26 mouse cellular contexts compared by ENCODE assay signal in the genomic region with DNA sequence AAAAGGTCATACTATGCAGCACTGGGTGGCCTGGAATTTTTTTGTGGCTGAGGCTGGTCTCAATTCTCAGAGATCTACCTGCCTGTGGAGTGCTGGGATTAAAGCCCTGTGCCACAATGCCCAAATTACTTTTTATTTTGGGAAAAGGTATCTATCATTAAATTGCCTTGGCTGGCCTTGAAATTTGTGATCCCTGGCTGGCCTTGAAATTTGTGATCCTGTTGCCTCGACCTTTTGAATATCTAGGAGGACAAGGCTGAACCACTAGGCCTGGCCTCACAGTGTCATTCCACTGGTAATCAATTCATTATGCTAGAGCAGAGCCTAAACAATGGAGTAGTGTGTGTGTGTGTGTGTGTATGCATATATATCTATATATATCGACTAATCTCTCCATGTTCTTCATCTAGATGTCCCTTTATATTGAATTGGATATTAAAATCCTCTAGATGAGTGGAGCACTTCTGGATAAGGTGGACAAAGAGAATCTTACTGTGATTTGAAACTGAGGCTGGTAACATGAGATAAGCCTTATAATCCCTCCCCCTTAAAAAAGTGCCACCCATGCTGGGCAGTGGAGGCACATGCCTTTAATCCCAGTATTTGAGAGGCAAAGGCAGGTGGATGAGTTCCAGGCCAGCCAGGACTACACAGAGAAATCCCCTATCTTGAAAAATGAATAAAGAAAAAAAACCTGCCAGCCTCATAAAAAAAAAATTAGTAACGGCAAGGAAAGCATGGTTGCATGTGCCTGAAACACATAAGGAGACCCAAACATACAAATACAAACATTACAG. TPM values are rescaled to one million over a fixed set of nuclear protein-coding genes. Genes with fewer than 3 reads are reported as not detected.
A peak's percentile ranks its signal among the peaks of the same experiment; 100 is the strongest.
DNase-seq lines count a peak whose midpoint lies in the region; ATAC-seq and TF ChIP-seq lines count a peak whose summit lies in the region.
"Had no signal": no experiment of that assay in that cellular context is flagged by ENCODE, and none has a peak within 500 bp of the region (broad histone marks: within the 10 kb centered on the region; RNA-seq: fewer than 3 reads in every experiment).

No protein-coding gene starts in this region.

- H3K9me3 ChIP-seq in heart, embryonic 10.5 days = no peaks in the 10 kb centered on the region
- no peaks in the 10 kb centered on the region for H3K9me3 ChIP-seq in heart, embryonic 12.5 days (replicated peaks)
- no peaks in the 10 kb centered on the region for H3K9me3 ChIP-seq in MEL (replicated peaks; ENCODE audit: insufficient read depth, low read length)
- H3K9me3 ChIP-seq: embryonic facial prominence, embryonic 13.5 days; embryonic facial prominence, embryonic 15.5 days; forebrain, embryonic 10.5 days; forebrain, embryonic 12.5 days; G1E had no signal

- H3K4me1 ChIP-seq in heart, embryonic 10.5 days = peaks cover 9% of the 10 kb centered on the region
- peaks cover 12% of the 10 kb centered on the region for H3K4me1 ChIP-seq in heart, embryonic 12.5 days (replicated peaks)
- H3K4me1 ChIP-seq in MEL (ENCODE audit: control insufficient read depth in 1 of 2, insufficient read depth in 2 of 2, low read length in 2 of 2) = peaks cover 3 to 12% of the 10 kb centered on the region in 2 experiments

- H3K9ac ChIP-seq in heart, embryonic 12.5 days = no peak overlapping the region
- H3K9ac ChIP-seq in MEL (ENCODE audit: control insufficient read depth, low read depth, low read length, poor library complexity, severe bottlenecking) = no peak overlapping the region
- H3K9ac ChIP-seq: embryonic facial prominence, embryonic 13.5 days; embryonic facial prominence, embryonic 15.5 days; forebrain, embryonic 12.5 days; forebrain, postnatal 0 days had no signal

- TF ChIP-seq POLR2A in MEL (IDR thresholded peaks at IDR 0.05; ENCODE audit: control insufficient read depth in 1 of 2, insufficient read depth in 1 of 2, low read depth in 1 of 2, low read length in 2 of 2, poor library complexity in 1 of 2) = no peak

- no peak overlapping the region for H3K27ac ChIP-seq in heart, embryonic 10.5 days
- H3K27ac ChIP-seq in heart, embryonic 12.5 days (ENCODE audit: poor library complexity, severe bottlenecking) = no peak overlapping the region
- no peak overlapping the region for H3K27ac ChIP-seq in MEL (ENCODE audit: control insufficient read depth, low read depth, low read length)
- H3K27ac ChIP-seq: embryonic facial prominence, embryonic 13.5 days; embryonic facial prominence, embryonic 15.5 days; forebrain, embryonic 10.5 days; forebrain, embryonic 12.5 days had no signal

- no peak overlapping the region for H3K4me3 ChIP-seq in heart, embryonic 10.5 days
- no peak overlapping the region for H3K4me3 ChIP-seq in heart, embryonic 12.5 days
- H3K4me3 ChIP-seq in MEL (ENCODE audit: control insufficient read depth in 1 of 2, insufficient read depth in 1 of 2, low read depth in 2 of 2, low read length in 2 of 2) = no peak overlapping the region
- H3K4me3 ChIP-seq: embryonic facial prominence, embryonic 13.5 days; embryonic facial prominence, embryonic 15.5 days; erythroblast, embryonic 14.5 days; forebrain, embryonic 10.5 days; forebrain, embryonic 12.5 days had no signal

- WGBS in heart, embryonic 10.5 days = 81% methylated on average over 3 of the region's 3 CpGs
- WGBS in heart, embryonic 12.5 days = 82% methylated on average over 3 of the region's 3 CpGs

- H3K79me2 ChIP-seq in MEL (ENCODE audit: control insufficient read depth, insufficient read depth, low read length, poor library complexity) = peaks cover 8% of the 10 kb centered on the region

- H3K36me3 ChIP-seq in heart, embryonic 10.5 days = no peaks in the 10 kb centered on the region
- no peaks in the 10 kb centered on the region for H3K36me3 ChIP-seq in heart, embryonic 12.5 days
- H3K36me3 ChIP-seq in MEL (ENCODE audit: control insufficient read depth in 1 of 2, insufficient read depth in 2 of 2, low read length in 2 of 2) = peaks cover 0 to 12% of the 10 kb centered on the region in 2 experiments; a peak in 2 of 4 replicates
- H3K36me3 ChIP-seq: embryonic facial prominence, embryonic 13.5 days; embryonic facial prominence, embryonic 15.5 days; forebrain, embryonic 12.5 days had no signal

- ATAC-seq in heart, embryonic 12.5 days (ENCODE audit: insufficient number of reproducible peaks, low FRiP score) = no peak
- ATAC-seq: CD4-positive, CD25-positive, alpha-beta regulatory T cell, adult 4 months; forebrain, embryonic 14.5 days; forebrain, postnatal 0 days had no signal

- no peak for TF ChIP-seq RAD21 in MEL (IDR thresholded peaks at IDR 0.05; ENCODE audit: low read depth, low read length)

- TF ChIP-seq EP300 in MEL (IDR thresholded peaks at IDR 0.05; ENCODE audit: low read depth in 1 of 2, low read length in 2 of 2) = no peak

- no peak for TF ChIP-seq CTCF in MEL (IDR thresholded peaks at IDR 0.05 in 2 of 3, conservative IDR thresholded peaks at IDR 0.05 in 1 of 3; ENCODE audit: control insufficient read depth in 1 of 3, insufficient read depth in 1 of 3, low read depth in 2 of 3, low read length in 3 of 3, poor library complexity in 1 of 3, severe bottlenecking in 1 of 3)

- intact Hi-C loops in heart, postnatal 25 days (cut with DNase I) = no loop called here

- peak; percentile 46 to 74 for DNase-seq in adrenal gland, adult (ENCODE audit: inconsistent age in 2 of 2, low spot score in 1 of 2)
- no peak for DNase-seq in adrenal gland, postnatal 25 days
- peak; percentile 61 for DNase-seq in heart, adult 11 months
- DNase-seq in heart, postnatal 25 days (ENCODE audit: low spot score) = no peak
- DNase-seq in heart, embryonic 10.5 days (ENCODE audit: low spot score) = peak; percentile 14
- no peak for DNase-seq in MEL (ENCODE audit: low read depth, low spot score)
- DNase-seq: adrenal gland, adult 8-10 months; adrenal gland, postnatal 14 days; B cell, adult 2 months; cerebellum, adult 11 months; cerebellum, adult 18-20 months; cerebellum, adult 8-10 months; cerebellum, postnatal 14 days; cerebellum, postnatal 36 days; embryo, embryonic 11 days; forebrain, postnatal 0 days had no signal

- no peak overlapping the region for H3K4me2 ChIP-seq in heart, embryonic 12.5 days
- H3K4me2 ChIP-seq: embryonic facial prominence, embryonic 13.5 days; embryonic facial prominence, embryonic 15.5 days; forebrain, embryonic 12.5 days had no signal

- no peaks in the 10 kb centered on the region for H3K27me3 ChIP-seq in heart, embryonic 10.5 days (ENCODE audit: insufficient read depth, poor library complexity, severe bottlenecking)
- no peaks in the 10 kb centered on the region for H3K27me3 ChIP-seq in heart, embryonic 12.5 days (replicated peaks)
- no peaks in the 10 kb centered on the region for H3K27me3 ChIP-seq in MEL (ENCODE audit: control insufficient read depth in 1 of 2, insufficient read depth in 2 of 2, low read length in 2 of 2)
- H3K27me3 ChIP-seq: CH12.LX; embryonic facial prominence, embryonic 13.5 days; embryonic facial prominence, embryonic 15.5 days; forebrain, embryonic 12.5 days had no signal

TF ChIP-seq in MEL, 35 proteins besides CTCF, POLR2A, EP300 and RAD21:
- TF ChIP-seq RCOR1 (IDR thresholded peaks at IDR 0.05; ENCODE audit: low read depth, low read length) = peak; percentile 47; the same call in 1 of the 2 replicates
- TF ChIP-seq MEF2A (IDR thresholded peaks at IDR 0.05; ENCODE audit: extremely low read depth, insufficient replicate concordance, low read depth, low read length, poor library complexity, severe bottlenecking) = no peak

RNA-seq across cellular contexts. Expression of gene Phf20, which starts 3.0 kb away (rescaled TPM):
- total RNA-seq in adrenal gland, postnatal 25 days (2021) = 33.1 and 41.2 TPM in 2 replicates
- total RNA-seq in heart, postnatal 25 days (2021) = 10 to 100 TPM; 14.9 to 15.2 TPM
- polyA plus RNA-seq in heart, embryonic 10.5 days (2016; fragmentation: Nextera tagmentation; extraction: Ambion mirVana) = 45.5 and 51.6 TPM in 2 replicates
- 52.5 and 54.5 TPM in 2 replicates for polyA plus RNA-seq in heart, embryonic 12.5 days (2016; fragmentation: Nextera tagmentation; extraction: Ambion mirVana)
- 11.7 and 13.2 TPM in 2 replicates for total RNA-seq in MEL (2012; rRNA removed)
- polyA plus RNA-seq in MEL (2012; ENCODE audit: insufficient read depth in 1 of 2, insufficient read length in 2 of 2, low read depth in 1 of 2, low replicate concordance in 2 of 2, missing spikeins in 1 of 2) = 10 to 100 TPM in 1 of 2 experiments, not detected in 1; 16.9 TPM

RNA-seq across cellular contexts. Expression of gene Rbm39, which starts 13.2 kb away (rescaled TPM):
- 413 and 478 TPM in 2 replicates for total RNA-seq in adrenal gland, postnatal 25 days (2021)
- total RNA-seq in heart, postnatal 25 days (2021) = 100 to 1,000 TPM; 140 to 164 TPM
- polyA plus RNA-seq in heart, embryonic 10.5 days (2016; fragmentation: Nextera tagmentation; extraction: Ambion mirVana) = 384 and 469 TPM in 2 replicates
- 434 and 459 TPM in 2 replicates for polyA plus RNA-seq in heart, embryonic 12.5 days (2016; fragmentation: Nextera tagmentation; extraction: Ambion mirVana)
- 212 and 228 TPM in 2 replicates for total RNA-seq in MEL (2012; rRNA removed)
- polyA plus RNA-seq in MEL (2012; ENCODE audit: insufficient read depth in 1 of 2, insufficient read length in 2 of 2, low read depth in 1 of 2, low replicate concordance in 2 of 2, missing spikeins in 1 of 2) = 1,000 to 10,000 TPM in 1 of 2 experiments, 100 to 1,000 TPM in 1; 248 to 1,530 TPM

RNA-seq across cellular contexts. Expression of gene Nfs1, which starts 49.3 kb away (rescaled TPM):
- 93.5 and 99.3 TPM in 2 replicates for total RNA-seq in adrenal gland, postnatal 25 days (2021)
- total RNA-seq in heart, postnatal 25 days (2021) = 10 to 100 TPM; 81.0 to 81.3 TPM
- polyA plus RNA-seq in heart, embryonic 10.5 days (2016; fragmentation: Nextera tagmentation; extraction: Ambion mirVana) = 54.5 and 65.2 TPM in 2 replicates
- 55.5 and 55.8 TPM in 2 replicates for polyA plus RNA-seq in heart, embryonic 12.5 days (2016; fragmentation: Nextera tagmentation; extraction: Ambion mirVana)
- total RNA-seq in MEL (2012; rRNA removed) = 79.6 and 83.9 TPM in 2 replicates
- 10 to 100 TPM in 1 of 2 experiments, not detected in 1; 64.5 TPM for polyA plus RNA-seq in MEL (2012; ENCODE audit: insufficient read depth in 1 of 2, insufficient read length in 2 of 2, low read depth in 1 of 2, low replicate concordance in 2 of 2, missing spikeins in 1 of 2)

RNA-seq across cellular contexts. Expression of gene Romo1, which starts 49.4 kb away (rescaled TPM):
- total RNA-seq in adrenal gland, postnatal 25 days (2021) = 259 and 329 TPM in 2 replicates
- total RNA-seq in heart, postnatal 25 days (2021) = 100 to 1,000 TPM; 324 to 347 TPM
- 431 and 437 TPM in 2 replicates for polyA plus RNA-seq in heart, embryonic 10.5 days (2016; fragmentation: Nextera tagmentation; extraction: Ambion mirVana)
- 451 and 494 TPM in 2 replicates for polyA plus RNA-seq in heart, embryonic 12.5 days (2016; fragmentation: Nextera tagmentation; extraction: Ambion mirVana)
- 392 and 402 TPM in 2 replicates for total RNA-seq in MEL (2012; rRNA removed)
- polyA plus RNA-seq in MEL (2012; ENCODE audit: insufficient read depth in 1 of 2, insufficient read length in 2 of 2, low read depth in 1 of 2, low replicate concordance in 2 of 2, missing spikeins in 1 of 2) = 100 to 1,000 TPM in 1 of 2 experiments, not detected in 1; 554 TPM

Comparison
In these comparisons a context has a peak if more than half of its experiments do, and no peak if none do; other contexts are left out.
1. DNase-seq: peak in adrenal gland, adult (2 of 2), heart, adult 11 months (single experiment) and heart, embryonic 10.5 days (single experiment); none in adrenal gland, postnatal 25 days (single experiment), heart, postnatal 25 days (single experiment) and MEL (single experiment).